Mouse (Mus musculus): Measurements from ENCODE around the gene Zfp111. TPM values are rescaled to one million over a fixed set of nuclear protein-coding genes. Genes with fewer than 3 reads are reported as not detected.
A peak's percentile ranks its signal among the peaks of the same experiment; 100 is the strongest.

The Zfp111 gene
- polyA plus RNA-seq, 2 experiments: 7.0 to 12.7 TPM

DNA sequence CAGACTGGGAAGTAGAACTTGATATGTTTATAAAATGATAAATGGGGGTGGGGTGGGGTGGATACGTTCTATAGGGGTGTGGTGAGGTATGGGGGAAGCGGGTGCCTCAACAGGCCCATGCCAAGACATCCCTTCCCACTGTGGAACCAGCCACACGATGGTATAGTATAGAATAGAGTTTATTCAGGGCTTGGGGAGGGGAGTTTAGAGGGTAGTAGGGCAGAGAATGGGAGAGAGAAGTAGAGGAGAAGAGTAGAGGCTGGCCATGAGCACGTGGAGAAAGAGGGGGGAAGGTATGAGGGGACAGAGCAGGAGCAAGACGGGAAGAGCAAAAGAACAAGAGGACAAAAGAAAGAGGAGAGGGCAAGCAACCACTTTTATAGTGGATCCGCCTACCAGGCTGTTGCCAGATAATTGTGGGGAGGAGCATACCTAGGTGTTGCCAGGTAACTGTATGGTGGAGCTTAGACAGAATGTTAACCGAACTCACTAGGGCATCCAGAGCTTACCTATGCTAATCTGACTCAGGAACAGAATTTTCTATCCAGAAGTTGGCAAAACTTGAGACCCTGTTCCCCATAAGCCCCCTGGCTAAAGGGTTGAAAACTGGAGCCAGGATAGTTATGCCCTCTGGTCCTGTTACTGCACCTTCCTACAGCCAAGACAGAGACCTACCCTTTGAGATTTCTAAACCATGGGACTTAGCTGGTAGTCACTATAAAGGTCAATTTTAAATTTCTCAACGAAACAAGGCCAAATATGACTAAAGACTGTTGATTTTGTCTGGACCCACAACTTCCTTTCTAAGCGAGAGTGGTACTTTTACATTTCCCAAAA is 42.8 kb upstream of the Zfp111 start:
- H3K4me1 ChIP-seq (ENCODE audit: control insufficient read depth, insufficient read depth, low read length): 0 out of 2 replicates have a peak, but pooled peaks cover 2% of the 10 kb centered on the region
- peak overlapping the region; percentile 44 for H3K4me2 ChIP-seq (replicated peaks; ENCODE audit: low read depth, low read length, severe bottlenecking)
- no peaks in the 10 kb centered on the region for H3K9me3 ChIP-seq (ENCODE audit: control insufficient read depth, low read length)
- H3K4me3 ChIP-seq (replicated peaks; ENCODE audit: low read length): peak overlapping the region; percentile 49
- H3K27me3 ChIP-seq (ENCODE audit: control insufficient read depth, insufficient read depth, low read length): no peaks in the 10 kb centered on the region
- DNase-seq (ENCODE audit: low spot score) (no peak), ATAC-seq (ENCODE audit: low FRiP score, low read depth) (0 out of 2 replicates have a peak, but pooled peaks have one; percentile 9)
- no peaks in the 10 kb centered on the region for H3K36me3 ChIP-seq (ENCODE audit: control insufficient read depth, insufficient read depth, low read length)
- H3K27ac ChIP-seq (replicated peaks; ENCODE audit: low read depth, low read length): peak overlapping the region; percentile 52; the same call in 1 of the 2 replicates
- no peak for TF ChIP-seq POLR2A (IDR thresholded peaks at IDR 0.05; ENCODE audit: borderline replicate concordance, extremely low read depth, insufficient read depth, insufficient read length)
- 61% methylated on average over 9 of the region's 9 CpGs for WGBS
- H3K9ac ChIP-seq (ENCODE audit: low read depth, low read length, severe bottlenecking): peak overlapping the region; percentile 65; the same call in 1 of the 2 replicates

DNA sequence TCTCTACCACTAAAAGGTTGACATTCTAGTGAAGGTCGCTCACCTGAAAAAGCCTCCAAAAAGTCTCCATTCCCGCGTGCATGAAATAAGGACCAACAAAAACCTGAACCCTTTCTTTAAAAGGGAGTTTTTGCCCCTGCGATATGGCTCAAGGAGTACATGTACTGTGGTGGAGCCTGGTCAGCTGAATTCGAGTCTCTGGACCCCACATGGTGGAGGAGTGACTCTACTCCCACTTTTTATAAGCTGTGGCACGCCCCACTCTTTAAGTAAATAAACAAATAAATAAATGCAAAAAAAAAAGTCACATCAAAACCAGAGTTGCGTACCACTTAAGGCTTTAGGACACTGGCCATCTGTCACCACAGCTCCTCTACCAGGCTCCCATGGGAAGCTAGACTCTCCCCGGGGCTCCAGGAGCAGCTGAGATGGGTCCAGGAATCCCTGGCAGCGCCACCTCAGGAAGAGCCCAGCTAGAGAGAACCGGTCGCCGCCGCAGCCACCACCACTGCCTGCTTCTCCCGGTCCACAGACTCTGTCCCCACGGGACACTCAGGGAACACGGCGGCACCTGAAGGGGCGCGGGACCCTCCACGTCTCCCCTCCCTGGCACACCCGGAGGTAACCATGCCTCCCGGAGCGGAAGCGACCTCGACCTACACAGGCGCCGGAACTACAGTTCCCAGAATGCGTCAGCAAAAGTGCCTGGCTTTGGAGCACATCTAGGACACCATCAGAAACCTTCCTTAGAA is 26.0 kb upstream of the Zfp111 start, which contains the start of gene Zfp109:
Gene Zfp109, minus strand, starts transcription at position 521 of the 752 bp plus-strand sequence.
- Histone ChIP-seq H3K4me3 (replicated peaks; ENCODE audit: low read length) (peak within 1 kb of the TSS; percentile 69), H3K9me3 (ENCODE audit: control insufficient read depth, low read length) (no peaks in the 10 kb centered on the region), H3K27me3 (ENCODE audit: control insufficient read depth, insufficient read depth, low read length) (no peaks in the 10 kb centered on the region), H3K4me2 (replicated peaks; ENCODE audit: low read depth, low read length, severe bottlenecking) (peak within 1 kb of the TSS; percentile 68), H3K9ac (ENCODE audit: low read depth, low read length, severe bottlenecking) (peak within 1 kb of the TSS; percentile 73), H3K27ac (replicated peaks; ENCODE audit: low read depth, low read length) (no peak within 1 kb of the TSS), H3K4me1 (ENCODE audit: control insufficient read depth, insufficient read depth, low read length) (peaks cover 8% of the 10 kb centered on the region; the same call in 1 of the 2 replicates), H3K36me3 (ENCODE audit: control insufficient read depth, insufficient read depth, low read length) (peaks cover 14% of the 10 kb centered on the region)
- DNase-seq (ENCODE audit: low spot score): peak; percentile 72
- WGBS: 6% methylated on average over 28 of the region's 28 CpGs
- ATAC-seq (ENCODE audit: low FRiP score, low read depth): peak; percentile 84
- TF ChIP-seq POLR2A (IDR thresholded peaks at IDR 0.05; ENCODE audit: borderline replicate concordance, extremely low read depth, insufficient read depth, insufficient read length): peak; percentile 46; the same call in 1 of the 2 replicates

- WGBS: 67% methylated on average over 2 of the region's 2 CpGs
Measured at GRCm38 (mm10) chr7:24210296-24210695, 947 bp downstream of the Zfp111 start.

GRCm38 (mm10) chr7:24208282-24208886 is 2.9 kb downstream of the Zfp111 start:
- Histone ChIP-seq H3K4me1 (ENCODE audit: control insufficient read depth, insufficient read depth, low read length) (no peaks in the 10 kb centered on the region), H3K36me3 (ENCODE audit: control insufficient read depth, insufficient read depth, low read length) (peaks cover 22% of the 10 kb centered on the region), H3K9me3 (ENCODE audit: control insufficient read depth, low read length) (no peaks in the 10 kb centered on the region), H3K9ac (ENCODE audit: low read depth, low read length, severe bottlenecking) (peak overlapping the region; percentile 91), H3K27me3 (ENCODE audit: control insufficient read depth, insufficient read depth, low read length) (no peaks in the 10 kb centered on the region), H3K27ac (replicated peaks; ENCODE audit: low read depth, low read length) (no peak overlapping the region), H3K4me3 (replicated peaks; ENCODE audit: low read length) (peak overlapping the region; percentile 66), H3K4me2 (replicated peaks; ENCODE audit: low read depth, low read length, severe bottlenecking) (peak overlapping the region; percentile 60)
- 59% methylated on average over 7 of the region's 7 CpGs for WGBS
- DNase-seq (ENCODE audit: low spot score): no peak
- ATAC-seq (ENCODE audit: low FRiP score, low read depth): no peak
- no peak for TF ChIP-seq POLR2A (IDR thresholded peaks at IDR 0.05; ENCODE audit: borderline replicate concordance, extremely low read depth, insufficient read depth, insufficient read length)

More at GRCm38 (mm10) chr7:24210296-24210695, 947 bp downstream of the Zfp111 start:
- Histone ChIP-seq H3K27me3 (ENCODE audit: control insufficient read depth, insufficient read depth, low read length) (no peaks in the 10 kb centered on the region), H3K4me2 (replicated peaks; ENCODE audit: low read depth, low read length, severe bottlenecking) (no peak overlapping the region), H3K27ac (replicated peaks; ENCODE audit: low read depth, low read length) (no peak overlapping the region), H3K9ac (ENCODE audit: low read depth, low read length, severe bottlenecking) (no peak overlapping the region), H3K9me3 (ENCODE audit: control insufficient read depth, low read length) (no peaks in the 10 kb centered on the region), H3K4me3 (replicated peaks; ENCODE audit: low read length) (no peak overlapping the region), H3K4me1 (ENCODE audit: control insufficient read depth, insufficient read depth, low read length) (no peaks in the 10 kb centered on the region), H3K36me3 (ENCODE audit: control insufficient read depth, insufficient read depth, low read length) (peaks cover 4% of the 10 kb centered on the region; the same call in 1 of the 2 replicates)
- no peak for TF ChIP-seq POLR2A (IDR thresholded peaks at IDR 0.05; ENCODE audit: borderline replicate concordance, extremely low read depth, insufficient read depth, insufficient read length)
- no peak for ATAC-seq (ENCODE audit: low FRiP score, low read depth)
- DNase-seq (ENCODE audit: low spot score): no peak
